Mouse (Mus musculus) spleen, adult 2 months (tissue): ENCODE results near the gene Tmem104. TPM values are rescaled to one million over a fixed set of nuclear protein-coding genes. Genes with fewer than 3 reads are reported as not detected.

Experiments used
- DNase-seq, 2 experiments: peaks; one replicate each; pipeline versions ENCODE4 v3.0.0 to v3.0.0-alpha.2; 2012 to 2021; ENCODE audit warnings: low spot score in 2 of 2, low read depth in 1 of 2
- H3K27ac ChIP-seq: fragments of 200-500 bp; 2 replicates; pipeline ENCODE4 v1.5.1; 2012; ENCODE audit warnings: low read length, inconsistent platforms; ENCODE audit not compliant: insufficient read depth
- H3K27me3 ChIP-seq: fragments of 200-500 bp; 2 replicates; pipeline ENCODE4 v1.6.1; 2012; ENCODE audit warnings: mild to moderate bottlenecking, moderate library complexity, low read length, inconsistent platforms; ENCODE audit not compliant: control insufficient read depth, insufficient read depth
- H3K36me3 ChIP-seq: fragments of 200-500 bp; 2 replicates; pipeline ENCODE4 v1.6.1; 2012; ENCODE audit warnings: mild to moderate bottlenecking, low read length, inconsistent platforms; ENCODE audit not compliant: control insufficient read depth, insufficient read depth
- H3K4me1 ChIP-seq: fragments of 200-500 bp; 2 replicates; pipeline ENCODE4 v1.6.1; 2011; ENCODE audit warnings: inconsistent platforms; ENCODE audit not compliant: control insufficient read depth, insufficient read depth, insufficient read length
- H3K4me3 ChIP-seq: fragments of 200-500 bp; 2 replicates; pipeline ENCODE4 v1.5.1; 2011; ENCODE audit warnings: mild to moderate bottlenecking, inconsistent platforms; ENCODE audit not compliant: insufficient read depth, insufficient read length; ENCODE audit errors: extremely low read depth
- CTCF ChIP-seq: fragments of 200-500 bp; IDR thresholded peaks from 2 replicates; pipeline ENCODE4 v1.5.1; 2011; ENCODE audit warnings: mild to moderate bottlenecking, inconsistent platforms; ENCODE audit not compliant: insufficient read depth, insufficient read length, insufficient replicate concordance; ENCODE audit errors: extremely low read depth
- POLR2A ChIP-seq: fragments of 200-500 bp; IDR thresholded peaks from 2 replicates; pipeline ENCODE4 v1.6.1; 2011; ENCODE audit warnings: low read depth, low read length, inconsistent platforms
- WGBS: fragments of 180-500 bp; shearing (Covaris S2); methylation state at CpG from one replicate; pipeline ENCODE4 v1.1.7; 2018; 5-methylcytosine and 5-hydroxymethylcytosine counted together
- polyA plus RNA-seq: library from polyadenylated mRNA; depleted of rRNA; stranded (reverse); fragments of >200 nt; gene quantifications from 2 replicates; pipeline ENCODE4 v1.2.3, GENCODE M21; 2012

Gene Tmem104
- polyA plus RNA-seq, 1 experiment: 16.5 TPM

DNA sequence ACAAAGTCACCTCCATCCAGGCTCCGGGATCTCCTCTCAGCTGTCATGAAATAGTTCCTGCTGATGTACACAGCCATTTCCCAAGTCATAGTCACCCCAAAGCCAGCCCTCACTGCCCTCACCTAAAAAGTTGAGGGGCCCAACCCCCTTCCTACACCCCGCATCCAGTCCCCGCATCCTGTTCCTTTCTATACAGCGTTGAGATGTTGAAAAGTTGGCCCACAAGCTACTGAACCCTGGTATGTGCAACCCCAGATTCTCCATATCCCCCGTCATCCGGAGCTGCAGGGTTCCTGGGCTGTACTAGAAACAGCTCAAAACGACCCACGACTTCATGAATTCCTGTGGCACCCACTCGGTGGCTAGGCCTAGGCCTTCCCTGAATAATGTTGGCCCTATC lies 34.2 kb upstream of the Tmem104 start:
- Histone ChIP-seq H3K4me3 (no peak overlapping the region), H3K36me3 (no peaks in the 10 kb centered on the region), H3K4me1 (peaks cover 37% of the 10 kb centered on the region; the same call in 1 of the 2 replicates), H3K27me3 (no peaks in the 10 kb centered on the region), H3K27ac (peak overlapping the region; percentile 71; the same call in 1 of the 2 replicates)
- TF ChIP-seq CTCF (no peak), POLR2A (no peak)
- DNase-seq: no peak
- 71% methylated on average over 9 of the region's 9 CpGs for WGBS

DNA sequence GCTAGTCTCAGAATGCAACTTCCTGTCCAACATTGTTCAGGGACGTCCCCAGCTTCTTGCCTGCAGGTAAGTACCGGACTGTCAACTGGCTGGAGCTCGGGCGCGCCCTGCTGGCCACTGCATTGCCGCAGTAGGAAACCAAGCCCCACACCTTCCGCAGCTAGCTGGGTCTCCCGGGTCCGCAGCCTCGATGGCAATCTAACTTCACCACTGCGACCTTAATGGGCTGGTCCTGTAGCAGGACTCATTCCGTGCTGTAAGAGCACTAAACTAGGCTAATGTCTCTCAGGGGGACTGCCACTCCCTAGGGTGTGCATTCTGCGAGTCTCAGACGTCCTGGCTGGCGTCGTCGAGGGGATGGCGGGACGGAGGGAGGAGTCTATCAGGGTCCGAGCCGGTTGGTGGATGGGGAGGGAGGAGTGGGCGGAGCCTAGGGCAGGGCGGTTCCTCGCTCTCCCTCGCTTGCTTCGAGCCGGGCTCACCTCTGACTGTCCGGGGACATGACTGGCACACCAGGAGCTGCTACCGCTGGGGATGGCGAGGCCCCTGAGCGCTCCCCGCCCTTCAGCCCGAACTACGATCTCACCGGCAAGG lies 33.5 kb upstream of the Tmem104 start:
- Histone ChIP-seq H3K36me3 (no peaks in the 10 kb centered on the region), H3K27me3 (no peaks in the 10 kb centered on the region), H3K4me3 (peak overlapping the region; percentile 59), H3K27ac (peak overlapping the region; percentile 73), H3K4me1 (peaks cover 42% of the 10 kb centered on the region; the same call in 1 of the 2 replicates)
- under 1% methylated on average over 34 of the region's 35 CpGs for WGBS
- TF ChIP-seq CTCF (peak; percentile 94), POLR2A (peak; percentile 65)
- DNase-seq: peak; percentile 81 to 93

- Histone ChIP-seq H3K4me3 (peak overlapping the region; percentile 56), H3K27ac (peak overlapping the region; percentile 73), H3K4me1 (peaks cover 51% of the 10 kb centered on the region), H3K36me3 (no peaks in the 10 kb centered on the region), H3K27me3 (no peaks in the 10 kb centered on the region)
- no peak for DNase-seq
- WGBS: 5% methylated on average over 5 of the region's 5 CpGs
- no peak for TF ChIP-seq CTCF
- no peak for TF ChIP-seq POLR2A
These were observed 32.1 kb upstream of the Tmem104 start for GRCm38 (mm10) chr11:115155053-115155634.

DNA sequence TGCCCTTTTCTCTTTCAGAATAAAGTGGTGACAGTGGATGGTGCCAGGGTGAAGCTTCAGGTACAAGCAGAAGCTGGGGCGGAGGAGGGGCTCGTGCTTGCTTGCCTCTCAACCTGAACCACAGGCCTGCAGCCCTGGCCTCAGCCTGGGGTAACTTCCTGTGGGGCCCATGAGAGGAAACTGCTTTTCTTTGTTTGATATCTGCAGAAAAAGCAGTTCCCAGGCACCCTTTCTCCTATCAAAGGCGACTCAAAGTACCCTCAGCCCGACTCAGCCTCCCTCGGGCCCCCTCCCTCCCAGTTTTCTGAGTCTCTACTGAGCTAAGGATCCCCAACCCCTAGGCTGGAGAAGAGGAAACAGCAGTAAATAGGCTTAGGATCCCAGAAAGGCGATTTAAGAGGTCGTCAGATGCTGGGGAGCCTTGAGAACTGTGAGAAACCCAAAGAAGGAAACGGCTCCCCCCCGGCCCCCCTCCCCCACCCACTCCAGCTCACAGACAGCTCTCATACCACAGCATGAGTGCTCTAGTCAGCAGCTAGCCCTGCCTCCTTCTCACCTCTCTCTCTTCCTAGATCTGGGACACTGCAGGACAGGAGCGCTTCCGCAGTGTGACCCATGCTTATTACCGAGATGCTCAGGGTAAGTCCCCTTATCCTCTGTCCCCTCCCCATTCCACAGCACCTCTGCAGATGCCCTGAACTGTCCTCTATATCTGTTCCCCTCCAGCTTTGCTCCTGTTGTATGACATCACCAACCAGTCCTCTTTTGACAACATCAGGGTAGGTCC lies 29.2 kb upstream of the Tmem104 start:
- peak in 1 of 2 experiments; percentile 78 for DNase-seq
- H3K4me1 ChIP-seq: peaks cover 40% of the 10 kb centered on the region
- WGBS: 6% methylated on average over 12 of the region's 12 CpGs
- H3K36me3 ChIP-seq: no peaks in the 10 kb centered on the region
- no peak for TF ChIP-seq POLR2A
- TF ChIP-seq CTCF: no peak
- no peak overlapping the region; the same call in 1 of the 2 replicates for H3K4me3 ChIP-seq
- H3K27me3 ChIP-seq: no peaks in the 10 kb centered on the region
- H3K27ac ChIP-seq: peak overlapping the region; percentile 95

DNA sequence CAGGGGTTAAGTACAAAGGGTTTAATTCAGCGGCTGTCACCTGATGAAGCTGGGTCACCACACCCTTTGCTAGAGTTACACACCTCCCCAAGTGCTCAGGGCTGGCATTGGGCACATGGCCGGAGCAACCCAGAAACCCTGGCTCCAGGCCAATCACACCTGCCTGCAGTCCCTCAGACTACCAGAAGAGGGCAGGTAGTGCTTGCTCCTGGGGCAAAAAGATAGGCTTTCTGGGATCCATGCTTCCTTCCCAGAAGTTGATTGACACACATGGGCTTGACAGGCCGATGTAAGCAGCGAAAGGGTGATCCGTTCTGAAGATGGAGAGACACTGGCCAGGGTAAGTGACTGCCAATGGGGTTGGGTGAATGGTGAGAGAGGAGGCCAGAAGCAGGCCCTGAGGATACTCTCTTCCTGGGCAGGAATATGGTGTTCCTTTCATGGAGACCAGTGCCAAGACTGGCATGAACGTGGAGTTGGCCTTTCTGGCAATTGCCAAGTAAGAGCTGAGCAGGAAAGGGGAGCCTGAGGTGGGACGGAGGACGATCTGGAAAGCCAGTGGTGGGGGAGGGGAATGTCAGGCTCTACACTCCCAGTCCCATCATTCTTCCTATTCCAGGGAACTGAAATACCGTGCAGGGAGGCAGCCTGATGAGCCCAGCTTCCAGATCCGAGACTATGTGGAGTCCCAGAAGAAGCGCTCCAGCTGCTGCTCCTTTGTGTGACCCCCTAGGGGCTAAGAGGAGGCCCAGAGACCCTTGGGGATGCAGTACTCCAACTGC lies 27.1 kb upstream of the Tmem104 start:
- WGBS: 74% methylated on average over 11 of the region's 11 CpGs

GRCm38 (mm10) chr11:115160883-115161577 lies 26.3 kb upstream of the Tmem104 start:
- Histone ChIP-seq H3K36me3 (no peaks in the 10 kb centered on the region), H3K27ac (peak overlapping the region; percentile 89), H3K4me1 (peaks cover 44% of the 10 kb centered on the region), H3K27me3 (no peaks in the 10 kb centered on the region), H3K4me3 (peak overlapping the region; percentile 21; the same call in 1 of the 2 replicates)
- peak in 1 of 2 experiments; percentile 82 for DNase-seq
- whole genome bisulfite sequencing: 28% methylated on average over 10 of the region's 10 CpGs
- peak; percentile 86; the same call in 1 of the 2 replicates for TF ChIP-seq CTCF
- TF ChIP-seq POLR2A: no peak

More for the DNA sequence above, 27.1 kb upstream of the Tmem104 start:
- no peak for TF ChIP-seq POLR2A
- peak; percentile 64; the same call in 1 of the 2 replicates for TF ChIP-seq CTCF
- Histone ChIP-seq H3K27me3 (no peaks in the 10 kb centered on the region), H3K4me3 (no peak overlapping the region), H3K36me3 (no peaks in the 10 kb centered on the region), H3K27ac (no peak overlapping the region; the same call in 1 of the 2 replicates), H3K4me1 (peaks cover 43% of the 10 kb centered on the region)
- peak in 1 of 2 experiments; percentile 70 for DNase-seq
